In genomic region chr6:66480207-66480606, GRCm38 (mm10) we compare ENCODE assay signal across 11 mouse cellular contexts. TPM values are rescaled to one million over a fixed set of nuclear protein-coding genes. Genes with fewer than 3 reads are reported as not detected.
DNase-seq lines count a peak whose midpoint lies in the region; ATAC-seq and TF ChIP-seq lines count a peak whose summit lies in the region.
"Had no signal": no experiment of that assay in that cellular context is flagged by ENCODE, and none has a peak within 500 bp of the region (broad histone marks: within the 10 kb centered on the region; RNA-seq: fewer than 3 reads in every experiment).

No protein-coding gene starts in this region.

- 0 out of 2 replicates have a peak, but pooled peaks have one; percentile 16 for ATAC-seq in neutrophil, adult 5-6 weeks (ENCODE audit: extremely low read depth, insufficient number of reproducible peaks, low FRiP score, poor library complexity, severe bottlenecking)

- H3K27ac ChIP-seq in left cerebral cortex, adult 2 months, result no peak overlapping the region
- no peak overlapping the region for H3K27ac ChIP-seq in ES-Bruce4 (ENCODE audit: insufficient read depth, low read length)
- H3K27ac ChIP-seq: embryonic facial prominence, embryonic 12.5 days had no signal

- H3K9me3 ChIP-seq in ES-Bruce4 (replicated peaks; ENCODE audit: control insufficient read depth, insufficient read depth, low read length, poor library complexity, severe bottlenecking), result no peaks in the 10 kb centered on the region
- H3K9me3 ChIP-seq: embryonic facial prominence, embryonic 12.5 days had no signal

- H3K4me1 ChIP-seq in ES-Bruce4 (ENCODE audit: control insufficient read depth, insufficient read depth, low read length), result no peaks in the 10 kb centered on the region
- H3K4me1 ChIP-seq: embryonic facial prominence, embryonic 12.5 days had no signal

- H3K9ac ChIP-seq in ES-Bruce4 (ENCODE audit: low read depth, poor library complexity, severe bottlenecking), result no peak overlapping the region
- H3K9ac ChIP-seq: embryonic facial prominence, embryonic 12.5 days had no signal

- intact Hi-C loops in left cerebral cortex, adult 2 months (cut with DNase I), result no loop called here
- intact Hi-C loops in left cerebral cortex, postnatal 10 days (cut with DNase I), result no loop called here

- TF ChIP-seq POLR2A in ES-Bruce4 (IDR thresholded peaks at IDR 0.05; ENCODE audit: insufficient read depth, low read length), result no peak
- TF ChIP-seq POLR2A in brain, embryonic 14.5 days (IDR thresholded peaks at IDR 0.05; ENCODE audit: borderline replicate concordance, extremely low read depth, insufficient read depth, insufficient read length, poor library complexity, severe bottlenecking), result no peak

- no peak overlapping the region for H3K4me3 ChIP-seq in left cerebral cortex, adult 2 months
- no peak overlapping the region for H3K4me3 ChIP-seq in ES-Bruce4 (ENCODE audit: low read depth, low read length)
- H3K4me3 ChIP-seq: embryonic facial prominence, embryonic 12.5 days had no signal

- DNase-seq in left cerebral cortex, adult 2 months (ENCODE audit: extremely low spot score in 1 of 2, low spot score in 2 of 2), result no peak
- no peak for DNase-seq in left cerebral cortex, postnatal 10 days (ENCODE audit: extremely low spot score in 1 of 2, low spot score in 2 of 2)
- DNase-seq in brain, embryonic 14.5 days (ENCODE audit: low read depth), result peak; percentile 11
- DNase-seq in gastrocnemius, postnatal 4 days (ENCODE audit: low spot score in 2 of 2), result no peak
- no peak for DNase-seq in right cerebral cortex, postnatal 4 days
- no peak for DNase-seq in frontal cortex, adult 2 months (ENCODE audit: extremely low spot score in 1 of 2, low spot score in 1 of 2)
- DNase-seq: adrenal gland, adult 2 months; heart, adult 11 months had no signal

- peak; percentile 10 for TF ChIP-seq CTCF in left cerebral cortex, adult 2 months (IDR thresholded peaks at IDR 0.05)
- peak; percentile 23 for TF ChIP-seq CTCF in ES-Bruce4 (IDR thresholded peaks at IDR 0.05; ENCODE audit: low read depth, low read length)
- TF ChIP-seq CTCF in brain, embryonic 14.5 days (IDR thresholded peaks at IDR 0.05; ENCODE audit: borderline replicate concordance, extremely low read depth, insufficient read depth, insufficient read length), result peak; percentile 36; the same call in 1 of the 2 replicates

- H3K27me3 ChIP-seq in ES-Bruce4 (ENCODE audit: control insufficient read depth, insufficient read depth, low read length, poor library complexity, severe bottlenecking), result no peaks in the 10 kb centered on the region
- H3K27me3 ChIP-seq: embryonic facial prominence, embryonic 12.5 days had no signal

- no peak for TF ChIP-seq EP300 in ES-Bruce4 (IDR thresholded peaks at IDR 0.05; ENCODE audit: insufficient read depth, low read depth, low read length)

- no peaks in the 10 kb centered on the region for H3K36me3 ChIP-seq in ES-Bruce4 (ENCODE audit: control insufficient read depth, insufficient read depth, low read length, poor library complexity, severe bottlenecking)
- H3K36me3 ChIP-seq: embryonic facial prominence, embryonic 12.5 days had no signal

RNA-seq across cellular contexts. Expression of gene Mad2l1, which starts 55.0 kb away (rescaled TPM):
- 10 to 100 TPM in 1 of 2 experiments, 1 to 10 TPM in 1; 9.1 to 11.0 TPM for total RNA-seq in left cerebral cortex, adult 2 months (2021)
- total RNA-seq in left cerebral cortex, postnatal 10 days (2021), result 10 to 100 TPM; 12.1 to 13.1 TPM
- 216 and 238 TPM in 2 replicates for polyA plus RNA-seq in ES-Bruce4 (2011; ENCODE audit: insufficient read depth, insufficient read length, low read depth, missing spikeins)
- polyA plus RNA-seq in brain, embryonic 14.5 days (2012; rRNA removed), result 24.3 and 40.0 TPM in 2 replicates
- 7.0 and 14.5 TPM in 2 replicates for total RNA-seq in neutrophil, adult 5-6 weeks (2017)
- total RNA-seq in gastrocnemius, postnatal 4 days (2021), result 10 to 100 TPM; 16.4 to 18.4 TPM
- polyA plus RNA-seq in frontal cortex, adult 2 months (2012; rRNA removed), result 9.5 TPM in 2 replicates
